24 mouse cellular contexts compared by ENCODE assay signal in the genomic region with DNA sequence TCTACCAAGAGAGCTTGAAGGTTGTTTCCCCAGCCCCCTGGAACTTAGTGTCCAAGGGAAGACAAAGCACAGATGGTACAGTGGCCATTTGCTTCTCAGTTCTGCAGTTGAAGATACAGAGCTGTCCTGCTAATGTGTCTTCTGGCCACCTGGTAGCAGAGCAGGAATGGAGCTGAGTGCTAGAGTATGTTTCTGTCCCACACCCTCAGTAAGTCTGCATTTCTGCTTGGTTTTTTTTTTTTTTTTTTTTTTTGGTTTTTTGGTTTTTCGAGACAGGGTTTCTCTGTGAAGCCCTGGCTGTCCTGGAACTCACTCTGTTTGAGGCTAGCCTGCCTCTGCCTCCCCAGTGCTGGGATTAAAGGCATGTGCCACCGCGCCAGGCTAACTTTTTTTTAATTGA.
DNase-seq lines count a peak whose midpoint lies in the region; ATAC-seq and TF ChIP-seq lines count a peak whose summit lies in the region.
"Had no signal": no experiment of that assay in that cellular context is flagged by ENCODE, and none has a peak within 500 bp of the region (broad histone marks: within the 10 kb centered on the region; RNA-seq: fewer than 3 reads in every experiment).

No protein-coding gene starts in this region.

- TF ChIP-seq CTCF in MEL (IDR thresholded peaks at IDR 0.05 in 2 of 3, conservative IDR thresholded peaks at IDR 0.05 in 1 of 3; ENCODE audit: control insufficient read depth in 1 of 3, insufficient read depth in 1 of 3, low read depth in 2 of 3, low read length in 3 of 3, poor library complexity in 1 of 3, severe bottlenecking in 1 of 3): no peak

- no peak overlapping the region for H3K4me2 ChIP-seq in midbrain, embryonic 15.5 days
- H3K4me2 ChIP-seq: embryonic facial prominence, embryonic 13.5 days; embryonic facial prominence, embryonic 15.5 days; forebrain, embryonic 12.5 days had no signal

- DNase-seq in cerebellum, adult 9-11 months: peak; percentile 41
- DNase-seq in cerebellum, postnatal 4 days (ENCODE audit: low spot score in 2 of 2): no peak
- peak; percentile 81 for DNase-seq in heart, adult 11 months
- no peak for DNase-seq in heart, adult 8-10 months (ENCODE audit: low spot score)
- DNase-seq in MEL (ENCODE audit: low read depth, low spot score): no peak
- DNase-seq: adrenal gland, adult 2 months; adrenal gland, postnatal 10 days; adrenal gland, postnatal 25 days; B cell, adult 2 months; cerebellum, adult 11 months; cerebellum, adult 18-20 months; cerebellum, adult 8-10 months; embryo, embryonic 11 days had no signal

- no peak for TF ChIP-seq EP300 in MEL (IDR thresholded peaks at IDR 0.05; ENCODE audit: low read depth in 1 of 2, low read length in 2 of 2)

- H3K9me3 ChIP-seq in MEL (replicated peaks; ENCODE audit: insufficient read depth, low read length): no peaks in the 10 kb centered on the region
- no peaks in the 10 kb centered on the region for H3K9me3 ChIP-seq in midbrain, embryonic 15.5 days
- H3K9me3 ChIP-seq: embryonic facial prominence, embryonic 13.5 days; embryonic facial prominence, embryonic 15.5 days; forebrain, embryonic 10.5 days; forebrain, embryonic 12.5 days; G1E had no signal

- no peak overlapping the region for H3K27ac ChIP-seq in MEL (ENCODE audit: control insufficient read depth, low read depth, low read length)
- no peak overlapping the region for H3K27ac ChIP-seq in midbrain, embryonic 15.5 days
- H3K27ac ChIP-seq: embryonic facial prominence, embryonic 13.5 days; embryonic facial prominence, embryonic 15.5 days; forebrain, embryonic 10.5 days; forebrain, embryonic 12.5 days had no signal

- 89% methylated on average over 3 of the region's 3 CpGs for WGBS in midbrain, embryonic 15.5 days

- no peaks in the 10 kb centered on the region for H3K4me1 ChIP-seq in MEL (ENCODE audit: control insufficient read depth in 1 of 2, insufficient read depth in 2 of 2, low read length in 2 of 2)
- no peaks in the 10 kb centered on the region for H3K4me1 ChIP-seq in midbrain, embryonic 15.5 days
- H3K4me1 ChIP-seq: forebrain, embryonic 12.5 days had no signal

- TF ChIP-seq RAD21 in MEL (IDR thresholded peaks at IDR 0.05; ENCODE audit: low read depth, low read length): no peak

- H3K27me3 ChIP-seq in MEL (ENCODE audit: control insufficient read depth in 1 of 2, insufficient read depth in 2 of 2, low read length in 2 of 2): no peaks in the 10 kb centered on the region
- no peaks in the 10 kb centered on the region for H3K27me3 ChIP-seq in midbrain, embryonic 15.5 days (replicated peaks)
- H3K27me3 ChIP-seq: CH12.LX; embryonic facial prominence, embryonic 13.5 days; embryonic facial prominence, embryonic 15.5 days; forebrain, embryonic 12.5 days had no signal

- no peak overlapping the region for H3K9ac ChIP-seq in MEL (ENCODE audit: control insufficient read depth, low read depth, low read length, poor library complexity, severe bottlenecking)
- no peak overlapping the region for H3K9ac ChIP-seq in midbrain, embryonic 15.5 days
- H3K9ac ChIP-seq: embryonic facial prominence, embryonic 13.5 days; embryonic facial prominence, embryonic 15.5 days; forebrain, embryonic 12.5 days had no signal

- no peak for ATAC-seq in midbrain, embryonic 15.5 days (replicated peaks)
- ATAC-seq: CD4-positive, CD25-positive, alpha-beta regulatory T cell, adult 4 months; forebrain, embryonic 14.5 days; forebrain, embryonic 16.5 days had no signal

- H3K4me3 ChIP-seq in MEL (ENCODE audit: control insufficient read depth in 1 of 2, insufficient read depth in 1 of 2, low read depth in 2 of 2, low read length in 2 of 2): no peak overlapping the region
- H3K4me3 ChIP-seq in midbrain, embryonic 15.5 days: no peak overlapping the region
- H3K4me3 ChIP-seq: embryonic facial prominence, embryonic 13.5 days; embryonic facial prominence, embryonic 15.5 days; erythroblast, embryonic 14.5 days; forebrain, embryonic 10.5 days; forebrain, embryonic 12.5 days had no signal

- no peaks in the 10 kb centered on the region for H3K79me2 ChIP-seq in MEL (ENCODE audit: control insufficient read depth, insufficient read depth, low read length, poor library complexity)

- H3K36me3 ChIP-seq in MEL (ENCODE audit: control insufficient read depth in 1 of 2, insufficient read depth in 2 of 2, low read length in 2 of 2): peaks cover 0 to 2% of the 10 kb centered on the region in 2 experiments; a peak in 2 of 4 replicates
- H3K36me3 ChIP-seq in midbrain, embryonic 15.5 days (replicated peaks): no peaks in the 10 kb centered on the region

- no peak for TF ChIP-seq POLR2A in MEL (IDR thresholded peaks at IDR 0.05; ENCODE audit: control insufficient read depth in 1 of 2, insufficient read depth in 1 of 2, low read depth in 1 of 2, low read length in 2 of 2, poor library complexity in 1 of 2)

TF ChIP-seq in MEL, 35 proteins besides CTCF, POLR2A, EP300 and RAD21:
- peak; percentile 53; the same call in 1 of the 2 replicates for TF ChIP-seq ZNF384 (IDR thresholded peaks at IDR 0.05; ENCODE audit: low read depth, low read length)
- TF ChIP-seq E2F4 (IDR thresholded peaks at IDR 0.05; ENCODE audit: borderline replicate concordance, low read depth, low read length): no peak
- TF ChIP-seq KAT2A (conservative IDR thresholded peaks at IDR 0.05; ENCODE audit: low read depth, low read length): no peak
- TF ChIP-seq CHD1 (IDR thresholded peaks at IDR 0.05; ENCODE audit: low read depth, low read length): no peak

Comparison
In these comparisons a context has a peak if more than half of its experiments do, and no peak if none do; other contexts are left out.
1. DNase-seq: peak in cerebellum, adult 9-11 months (single experiment) and heart, adult 11 months (single experiment); none in cerebellum, postnatal 4 days (0 of 2), heart, adult 8-10 months (single experiment) and MEL (single experiment).